In the genomic region with DNA sequence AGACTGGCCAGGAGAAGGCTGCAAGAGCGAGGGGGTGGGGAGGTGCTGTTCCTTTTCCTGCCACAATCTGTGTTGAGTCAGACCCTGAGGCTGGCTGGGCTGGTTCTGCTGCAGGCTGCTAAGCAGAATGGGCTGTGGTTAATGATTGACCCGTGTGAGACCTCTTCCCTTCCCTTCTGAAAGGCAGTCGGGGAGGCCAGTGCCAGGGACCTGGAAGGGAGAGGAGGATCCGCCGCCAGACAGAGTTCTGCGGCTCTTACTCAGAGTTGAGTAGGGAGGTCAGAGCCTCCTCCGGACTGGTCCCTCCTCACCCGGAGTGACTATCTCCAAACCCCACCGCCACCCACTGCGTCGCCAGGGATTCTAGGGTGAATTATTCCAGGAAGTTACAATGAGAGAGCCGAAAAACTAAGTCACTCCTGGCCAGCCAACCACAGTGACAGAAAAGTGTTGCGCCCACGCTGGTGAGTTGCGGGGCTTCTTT, we compare ENCODE assay signal across 10 mouse cellular contexts. TPM values are rescaled to one million over a fixed set of nuclear protein-coding genes. Genes with fewer than 3 reads are reported as not detected.
DNase-seq lines count a peak whose midpoint lies in the region; ATAC-seq lines count a peak whose summit lies in the region.
"Had no signal": no experiment of that assay in that cellular context is flagged by ENCODE, and none has a peak within 500 bp of the region (broad histone marks: within the 10 kb centered on the region; RNA-seq: fewer than 3 reads in every experiment).

A gene (plus strand): TSS at position 206 of the 484 bp plus-strand sequence.

- no peaks in the 10 kb centered on the region for H3K27me3 ChIP-seq in liver, embryonic 11.5 days (replicated peaks; ENCODE audit: control insufficient read depth, insufficient read depth, low read length)
- no peaks in the 10 kb centered on the region for H3K27me3 ChIP-seq in stomach, embryonic 14.5 days (ENCODE audit: control insufficient read depth, insufficient read depth, low read length)
- no peaks in the 10 kb centered on the region for H3K27me3 ChIP-seq in forebrain, embryonic 13.5 days
- H3K27me3 ChIP-seq in forebrain, embryonic 16.5 days (replicated peaks; ENCODE audit: control insufficient read depth, insufficient read depth, low read length): no peaks in the 10 kb centered on the region

- peak; percentile 3 for DNase-seq in gastrocnemius, adult 18-20 months (ENCODE audit: low spot score)
- DNase-seq in gastrocnemius, postnatal 14 days: no peak
- peak; percentile 46 to 57 for DNase-seq in heart, postnatal 14 days
- DNase-seq in liver, embryonic 11.5 days (ENCODE audit: low spot score): peak; percentile 36

- H3K4me1 ChIP-seq in liver, embryonic 11.5 days (replicated peaks; ENCODE audit: control insufficient read depth, insufficient read depth, low read length): peaks cover 3% of the 10 kb centered on the region; the same call in 1 of the 2 replicates
- H3K4me1 ChIP-seq in stomach, embryonic 14.5 days (ENCODE audit: control insufficient read depth, insufficient read depth, low read length): no peaks in the 10 kb centered on the region
- H3K4me1 ChIP-seq in forebrain, embryonic 13.5 days: no peaks in the 10 kb centered on the region
- H3K4me1 ChIP-seq in forebrain, embryonic 16.5 days (replicated peaks; ENCODE audit: control insufficient read depth, insufficient read depth, low read length): no peaks in the 10 kb centered on the region

- H3K4me3 ChIP-seq in liver, embryonic 11.5 days (ENCODE audit: low read depth, low read length): peak within 1 kb of the TSS; percentile 25
- H3K4me3 ChIP-seq in stomach, embryonic 14.5 days (ENCODE audit: low read depth, low read length): peak within 1 kb of the TSS; percentile 28
- no peak within 1 kb of the TSS for H3K4me3 ChIP-seq in forebrain, embryonic 13.5 days
- H3K4me3 ChIP-seq in forebrain, embryonic 16.5 days (replicated peaks; ENCODE audit: low read length): no peak within 1 kb of the TSS

- H3K9ac ChIP-seq in liver, embryonic 11.5 days (ENCODE audit: low read depth, low read length): 0 out of 2 replicates have a peak within 1 kb of the TSS, but pooled peaks have one; percentile 17
- H3K9ac ChIP-seq in stomach, embryonic 14.5 days (replicated peaks; ENCODE audit: low read depth, low read length): no peak within 1 kb of the TSS; the same call in 1 of the 2 replicates
- H3K9ac ChIP-seq in forebrain, embryonic 13.5 days: no peak within 1 kb of the TSS
- H3K9ac ChIP-seq in forebrain, embryonic 16.5 days (replicated peaks; ENCODE audit: low read depth, low read length): no peak within 1 kb of the TSS

- WGBS in liver, embryonic 11.5 days: 23% methylated on average over 15 of the region's 15 CpGs
- 42% methylated on average over 15 of the region's 15 CpGs for WGBS in stomach, embryonic 14.5 days
- WGBS in forebrain, embryonic 13.5 days: 72% methylated on average over 15 of the region's 15 CpGs
- WGBS in forebrain, embryonic 16.5 days: 74% methylated on average over 14 of the region's 15 CpGs

- no peaks in the 10 kb centered on the region for H3K36me3 ChIP-seq in liver, embryonic 11.5 days (ENCODE audit: control insufficient read depth, insufficient read depth, low read length)
- H3K36me3 ChIP-seq in stomach, embryonic 14.5 days (ENCODE audit: control insufficient read depth, insufficient read depth, low read length): no peaks in the 10 kb centered on the region
- no peaks in the 10 kb centered on the region for H3K36me3 ChIP-seq in forebrain, embryonic 13.5 days (ENCODE audit: poor library complexity, severe bottlenecking)
- H3K36me3 ChIP-seq in forebrain, embryonic 16.5 days (ENCODE audit: control insufficient read depth, insufficient read depth): no peaks in the 10 kb centered on the region

- H3K27ac ChIP-seq in liver, embryonic 11.5 days (ENCODE audit: low read depth, low read length): peak within 1 kb of the TSS; percentile 38
- H3K27ac ChIP-seq in stomach, embryonic 14.5 days (ENCODE audit: low read length): peak within 1 kb of the TSS; percentile 77
- no peak within 1 kb of the TSS for H3K27ac ChIP-seq in forebrain, embryonic 13.5 days
- H3K27ac ChIP-seq in forebrain, embryonic 16.5 days (ENCODE audit: low read length): no peak within 1 kb of the TSS

- ATAC-seq in liver, embryonic 11.5 days (replicated peaks; ENCODE audit: low FRiP score): peak; percentile 80
- ATAC-seq in stomach, embryonic 14.5 days (ENCODE audit: insufficient number of reproducible peaks, insufficient read depth, low FRiP score, low read depth): peak; percentile 95
- no peak for ATAC-seq in forebrain, embryonic 13.5 days
- ATAC-seq in activated CD4-positive, CD25-positive, alpha-beta regulatory T cell, adult 4 months: no peak
- ATAC-seq in forebrain, embryonic 16.5 days: no peak

- no peaks in the 10 kb centered on the region for H3K9me3 ChIP-seq in liver, embryonic 11.5 days (ENCODE audit: control insufficient read depth, low read length)
- no peaks in the 10 kb centered on the region for H3K9me3 ChIP-seq in stomach, embryonic 14.5 days (ENCODE audit: control insufficient read depth, low read depth, low read length)
- H3K9me3 ChIP-seq in forebrain, embryonic 13.5 days (replicated peaks): no peaks in the 10 kb centered on the region
- no peaks in the 10 kb centered on the region for H3K9me3 ChIP-seq in forebrain, embryonic 16.5 days (ENCODE audit: control insufficient read depth, low read length)

- intact Hi-C loops in gastrocnemius, postnatal 14 days (cut with DNase I; ENCODE audit: low total_unique reads): no loop called here
- intact Hi-C loops in heart, postnatal 14 days (cut with DNase I): no loop called here

- peak within 1 kb of the TSS; percentile 54 for H3K4me2 ChIP-seq in liver, embryonic 11.5 days
- peak within 1 kb of the TSS; percentile 36 for H3K4me2 ChIP-seq in stomach, embryonic 14.5 days (replicated peaks; ENCODE audit: low read depth, low read length)
- H3K4me2 ChIP-seq in forebrain, embryonic 13.5 days: no peak within 1 kb of the TSS
- no peak within 1 kb of the TSS for H3K4me2 ChIP-seq in forebrain, embryonic 16.5 days (ENCODE audit: low read length)

RNA-seq across cellular contexts. Expression of the gene that starts here (rescaled TPM):
- total RNA-seq in gastrocnemius, adult 18-20 months (2021): not detected
- total RNA-seq in gastrocnemius, postnatal 14 days (2021): not detected
- total RNA-seq in heart, postnatal 14 days (2021): 1 to 10 TPM in 1 of 2 experiments, under 1 TPM in 1; 0.46 to 1.1 TPM
- 3.7 and 4.9 TPM in 2 replicates for polyA plus RNA-seq in liver, embryonic 11.5 days (2014; fragmentation: Nextera tagmentation; extraction: Ambion mirVana)
- 6.3 and 6.7 TPM in 2 replicates for polyA plus RNA-seq in stomach, embryonic 14.5 days (2014; fragmentation: Nextera tagmentation; extraction: Ambion mirVana)
- polyA plus RNA-seq in forebrain, embryonic 13.5 days (2015; fragmentation: Nextera tagmentation; extraction: Ambion mirVana): 0.08 TPM in 1 of 2 replicates, not detected in the other
- not detected for polyA plus RNA-seq in activated CD4-positive, CD25-positive, alpha-beta regulatory T cell, adult 4 months (2017; shearing (Covaris generic))
- 0.10 TPM in 1 of 2 replicates, not detected in the other for polyA plus RNA-seq in forebrain, embryonic 16.5 days (2015; fragmentation: Nextera tagmentation; extraction: Ambion mirVana)
- total RNA-seq: CH12.LX; gastrocnemius, postnatal 36 days had no signal

Comparison
In these comparisons a context has a peak if more than half of its experiments do, and no peak if none do; other contexts are left out.
1. Peak in DNase-seq in gastrocnemius, adult 18-20 months; RNA of the gene not detected or under 1 TPM.
2. ATAC-seq: peak in liver, embryonic 11.5 days (single experiment) and stomach, embryonic 14.5 days (single experiment); none in forebrain, embryonic 13.5 days (single experiment), activated CD4-positive, CD25-positive, alpha-beta regulatory T cell, adult 4 months (single experiment) and forebrain, embryonic 16.5 days (single experiment).
3. H3K27ac ChIP-seq: peak in liver, embryonic 11.5 days (single experiment) and stomach, embryonic 14.5 days (single experiment); none in forebrain, embryonic 13.5 days (single experiment) and forebrain, embryonic 16.5 days (single experiment).
4. H3K4me2 ChIP-seq: peak in liver, embryonic 11.5 days (single experiment) and stomach, embryonic 14.5 days (single experiment); none in forebrain, embryonic 13.5 days (single experiment) and forebrain, embryonic 16.5 days (single experiment).
5. H3K4me3 ChIP-seq: peak in liver, embryonic 11.5 days (single experiment) and stomach, embryonic 14.5 days (single experiment); none in forebrain, embryonic 13.5 days (single experiment) and forebrain, embryonic 16.5 days (single experiment).